Mouse (Mus musculus) erythroid progenitor cell, adult 5-6 weeks (primary cell): ENCODE measurements around the gene Resp18. TPM values are rescaled to one million over a fixed set of nuclear protein-coding genes. Genes with fewer than 3 reads are reported as not detected.

Experiments
- ATAC-seq: replicated peaks from 2 replicates; pipeline ENCODE4 v1.8.0; 2016; ENCODE audit warnings: moderate number of reproducible peaks, mild to moderate bottlenecking, moderate TSS enrichment, inconsistent platforms; ENCODE audit not compliant: poor library complexity, low FRiP score, severe bottlenecking
- total RNA-seq, 2 experiments: library from RNA; stranded (forward) in 1 of 2; stranded (reverse) in 1 of 2; fragments of 150-400 nt in 1 of 2; fragments of 186-747, 209-891 nt in 1 of 2; gene quantifications; 2 replicates each; pipeline versions ENCODE4 v1.2.3 to v1.2.4; 2015 to 2017; ENCODE audit warnings: low replicate concordance in 2 of 2

Gene Resp18
- total RNA-seq, 2 experiments from 2014 or later: not detected

DNA sequence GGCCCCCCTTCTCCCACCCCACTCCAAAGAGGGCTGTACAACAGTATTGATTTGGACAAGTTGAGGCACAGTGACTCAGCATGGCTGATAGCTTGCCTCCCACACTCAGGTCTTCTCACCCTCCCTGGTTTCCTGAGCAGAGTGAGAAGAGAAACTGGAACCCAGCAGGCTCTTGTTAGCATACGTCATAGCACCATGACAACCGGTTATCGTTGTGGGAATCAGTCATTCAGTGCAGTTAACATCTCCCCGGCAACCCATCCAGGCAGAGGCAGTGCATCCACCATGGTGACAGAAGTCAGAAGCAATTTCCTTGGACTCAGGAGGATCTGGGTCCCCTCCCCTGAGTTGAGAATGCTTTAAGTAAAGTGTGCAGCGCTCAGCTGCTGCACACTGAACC lies 4.8 kb upstream of the Resp18 start:
- no peak for ATAC-seq

GRCm38 (mm10) chr1:75277195-75278188 lies 723 bp downstream of the Resp18 start:
- ATAC-seq: 0 out of 2 replicates have a peak, but pooled peaks have one; percentile 14

DNA sequence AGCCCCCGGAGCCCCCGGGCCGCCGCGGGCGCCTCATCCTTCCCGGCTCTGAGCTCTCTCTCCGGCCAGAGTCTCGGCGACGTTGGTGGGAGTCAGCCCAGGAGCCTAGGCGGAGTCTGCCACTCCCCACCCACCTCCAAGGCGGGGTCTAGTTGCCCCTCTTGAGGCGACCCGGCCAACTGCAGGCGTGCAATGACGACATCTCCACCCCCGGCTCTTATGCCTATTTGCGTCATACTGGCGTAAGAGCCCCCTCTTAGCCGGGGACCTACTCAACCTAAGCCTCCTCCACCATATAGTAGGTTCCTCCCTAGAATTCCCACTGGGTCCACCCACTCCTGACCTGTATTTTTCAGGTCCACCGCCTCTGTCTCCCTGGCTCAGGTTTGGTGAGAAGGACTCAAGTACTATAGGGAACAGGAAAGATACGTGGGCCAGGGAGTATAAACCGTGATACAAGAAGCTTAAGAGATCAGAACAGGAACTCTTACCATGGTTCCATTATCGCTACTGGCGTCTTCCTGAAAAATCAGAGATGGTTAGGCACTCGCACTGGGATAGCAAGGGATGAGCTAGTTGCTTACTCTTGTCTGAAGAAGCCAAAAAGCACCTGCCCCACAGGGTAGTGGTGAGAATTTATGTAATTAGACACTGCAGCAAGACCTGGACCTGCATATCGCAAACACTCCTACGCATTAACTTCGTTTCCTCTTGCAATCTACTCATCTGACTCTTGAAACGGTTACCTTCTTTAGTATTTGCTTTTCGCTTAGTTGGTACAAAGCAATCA lies 13.9 kb downstream of the Resp18 start, which contains the start of gene Ptprn:
Ptprn (minus strand) TSS at position 412 of the 790 bp plus-strand sequence.
- ATAC-seq: no peak

DNA sequence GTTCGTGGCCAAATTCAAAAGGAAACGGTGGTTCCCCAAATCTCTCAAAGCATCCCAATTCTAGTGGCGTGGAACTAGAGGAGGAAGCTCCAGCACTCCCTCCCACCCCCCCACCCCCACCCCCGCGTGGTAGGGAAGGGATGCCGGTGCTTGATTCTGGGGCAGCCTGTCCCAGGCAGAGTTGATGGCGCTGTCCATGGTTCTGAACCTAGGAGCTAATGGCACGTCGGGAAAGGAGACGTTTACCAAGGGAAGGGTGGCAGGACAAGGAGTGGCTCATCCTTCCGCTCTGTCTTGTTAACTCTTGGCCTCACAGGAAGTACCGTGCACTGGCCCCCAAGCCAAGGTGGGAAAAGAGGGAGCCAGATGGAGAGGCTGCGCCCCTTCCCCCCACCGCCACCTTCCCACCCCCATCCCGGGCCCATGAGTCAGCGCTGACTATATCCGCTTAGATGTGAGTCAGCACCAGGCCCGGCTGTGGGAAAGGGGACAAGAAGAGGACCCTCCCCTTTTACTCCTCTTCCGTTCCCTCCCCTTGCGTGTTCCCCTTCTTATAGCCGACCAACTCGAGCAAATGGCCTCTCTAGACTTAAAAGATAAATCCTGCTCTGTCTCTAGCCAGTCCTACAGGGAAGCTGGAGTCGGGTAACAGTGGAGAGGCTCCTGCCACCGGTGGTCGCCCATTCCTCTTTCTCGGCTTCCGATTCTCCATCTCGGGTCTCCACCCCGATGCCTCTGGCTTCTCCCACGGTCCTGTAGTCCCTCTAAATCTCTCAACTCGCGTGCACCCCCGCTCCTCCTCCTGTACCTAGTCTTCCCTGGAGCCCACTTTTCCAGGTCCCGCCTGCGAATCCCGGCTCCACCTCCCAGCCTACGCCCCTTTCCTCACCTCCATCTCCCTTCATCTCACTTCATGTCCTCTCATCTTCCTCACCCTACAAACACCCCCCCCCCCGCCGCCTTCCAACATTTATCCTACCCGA lies 15.0 kb downstream of the Resp18 start:
- no peak for ATAC-seq

- ATAC-seq: no peak
Observed at GRCm38 (mm10) chr1:75261278-75261677, 16.9 kb downstream of the Resp18 start.

- no peak for ATAC-seq
Observed at GRCm38 (mm10) chr1:75255516-75256046, 22.6 kb downstream of the Resp18 start.

GRCm38 (mm10) chr1:75254625-75255013 lies 23.6 kb downstream of the Resp18 start:
- ATAC-seq: no peak

GRCm38 (mm10) chr1:75253849-75254624 lies 24.2 kb downstream of the Resp18 start:
- peak; percentile 44 for ATAC-seq

DNA sequence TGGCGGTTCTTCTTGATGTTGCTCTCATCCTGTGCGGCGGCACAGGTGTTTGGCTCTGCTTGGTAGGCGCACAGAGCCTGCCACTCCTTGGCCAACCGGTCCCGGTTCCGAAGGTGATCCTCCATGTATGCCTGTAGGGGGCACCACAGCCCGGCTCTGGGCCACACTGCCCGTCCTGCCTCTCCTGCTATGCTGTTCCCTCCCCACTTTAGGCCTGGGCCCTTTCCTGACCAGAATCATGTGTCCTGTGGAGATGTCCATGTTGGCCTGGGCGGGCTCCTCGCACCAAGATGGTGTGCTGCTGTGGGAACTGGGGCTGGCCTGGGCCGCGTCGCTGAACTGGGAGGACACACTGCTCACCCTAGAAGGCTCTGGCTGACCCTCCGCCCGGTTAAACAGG lies 25.2 kb downstream of the Resp18 start:
- ATAC-seq: no peak

DNA sequence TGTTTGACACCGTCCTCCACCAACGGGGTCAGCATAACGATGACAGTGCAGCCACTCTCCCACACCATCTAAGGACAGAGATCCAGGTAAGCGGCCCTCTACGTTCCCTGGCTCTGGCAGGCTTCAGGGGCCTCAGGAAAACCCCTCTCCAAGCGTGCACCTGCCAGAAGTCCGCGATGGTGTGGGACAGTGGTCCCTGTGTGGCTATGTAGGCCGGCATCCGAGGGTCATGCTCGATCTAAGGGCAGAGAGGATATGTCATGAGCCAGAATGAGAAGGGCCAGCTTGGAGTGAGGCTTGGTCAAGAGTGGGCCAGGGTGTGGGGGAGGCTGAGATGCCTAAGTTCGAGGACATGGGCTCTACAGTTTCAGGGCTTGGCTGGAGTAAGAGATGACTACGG lies 25.9 kb downstream of the Resp18 start:
- no peak for ATAC-seq

DNA sequence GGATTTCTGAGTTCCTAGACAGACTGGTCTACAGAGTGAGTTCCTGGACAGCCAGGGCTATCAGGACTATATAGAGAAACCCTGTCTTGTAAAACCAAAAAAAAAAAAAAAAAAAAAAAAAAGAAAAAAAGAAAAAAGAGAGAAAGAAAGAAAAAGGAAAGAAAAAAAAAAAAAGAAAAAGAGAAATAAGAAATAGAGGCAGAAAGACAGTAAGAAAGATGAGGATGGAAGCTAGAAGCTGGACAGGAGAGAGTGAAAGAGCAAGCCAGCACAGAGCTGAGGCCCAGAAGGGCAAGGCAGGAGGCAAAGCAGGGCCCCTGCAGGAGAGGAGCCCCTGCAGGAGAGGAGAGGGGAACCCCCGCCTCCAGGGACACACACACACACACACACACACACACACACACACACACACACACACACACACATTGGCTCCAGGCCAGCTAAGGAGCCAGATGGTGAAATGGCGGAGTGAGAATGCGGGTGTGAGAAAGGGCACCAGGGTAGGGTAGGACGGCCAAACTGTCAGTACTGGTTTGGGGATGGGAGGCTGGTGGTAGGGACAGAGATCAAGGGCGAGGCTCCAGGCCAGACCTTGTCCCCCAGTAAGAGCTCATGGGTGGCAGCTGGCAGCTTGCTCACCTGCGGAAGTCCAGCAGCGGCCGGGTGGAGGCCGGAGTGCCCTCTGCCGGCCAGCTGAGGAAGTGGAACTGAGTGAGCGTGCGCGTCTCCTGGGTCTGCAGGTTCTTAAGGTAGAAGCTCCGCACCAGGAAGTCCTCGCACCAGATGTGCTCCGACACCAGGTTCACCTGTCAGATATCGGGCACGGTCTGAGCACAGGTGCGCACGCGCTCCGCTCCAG lies 26.9 kb downstream of the Resp18 start:
- ATAC-seq: peak; percentile 87

- ATAC-seq: no peak
Observed at GRCm38 (mm10) chr1:75250498-75250897, 27.7 kb downstream of the Resp18 start.

- no peak for ATAC-seq
Observed at GRCm38 (mm10) chr1:75248041-75248772, 30.0 kb downstream of the Resp18 start.

DNA sequence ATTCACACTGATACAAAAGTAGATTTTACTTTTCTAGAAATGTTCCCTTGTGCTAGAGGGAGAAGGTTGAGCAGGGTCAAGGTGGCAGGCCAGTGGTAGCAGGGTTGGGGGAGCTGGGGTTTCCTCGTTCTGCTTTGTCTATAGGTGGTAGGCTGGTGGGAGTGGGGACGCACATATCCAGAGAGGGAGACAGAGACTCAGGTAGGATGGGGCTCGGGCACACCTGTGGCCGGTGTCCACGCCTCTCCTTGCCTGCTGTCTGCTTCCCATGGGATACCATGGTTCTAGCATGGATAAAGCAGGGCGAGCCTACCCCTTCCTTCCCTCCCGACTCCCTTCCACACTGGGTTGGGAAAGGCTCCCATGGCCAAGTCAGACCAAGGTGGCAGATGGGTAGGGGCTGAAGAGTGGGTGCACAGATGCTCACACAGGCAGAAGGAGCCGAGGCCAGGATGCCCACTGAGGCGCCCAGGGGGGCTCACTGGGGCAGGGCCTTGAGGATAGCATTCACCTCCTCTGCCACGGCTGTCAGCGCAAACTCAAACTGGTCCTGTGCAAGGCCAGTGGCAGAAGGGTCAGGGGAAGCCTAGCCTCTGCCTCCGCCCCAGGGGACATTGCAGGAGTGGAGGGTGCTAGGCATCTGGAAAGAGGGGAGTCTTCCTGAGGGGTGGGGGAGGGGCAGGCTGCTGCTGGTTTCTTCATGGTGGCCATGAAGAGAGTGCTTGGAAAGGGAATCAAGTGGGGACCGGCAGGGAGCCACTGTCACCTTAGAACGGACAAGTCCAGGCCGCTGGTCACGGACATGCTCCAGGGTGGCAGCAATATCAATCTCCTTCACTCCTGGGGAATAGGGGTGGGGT lies 30.9 kb downstream of the Resp18 start:
- no peak for ATAC-seq

- ATAC-seq: no peak; the same call in 1 of the 2 replicates
Observed at GRCm38 (mm10) chr1:75244836-75245235, 33.4 kb downstream of the Resp18 start.
